Mouse (Mus musculus): ENCODE measurements around the gene Pde10a. TPM values are rescaled to one million over a fixed set of nuclear protein-coding genes. Genes with fewer than 3 reads are reported as not detected.

Gene Pde10a
- polyA plus RNA-seq, 1 experiment from 2014 or later, result 4.4 TPM

DNA sequence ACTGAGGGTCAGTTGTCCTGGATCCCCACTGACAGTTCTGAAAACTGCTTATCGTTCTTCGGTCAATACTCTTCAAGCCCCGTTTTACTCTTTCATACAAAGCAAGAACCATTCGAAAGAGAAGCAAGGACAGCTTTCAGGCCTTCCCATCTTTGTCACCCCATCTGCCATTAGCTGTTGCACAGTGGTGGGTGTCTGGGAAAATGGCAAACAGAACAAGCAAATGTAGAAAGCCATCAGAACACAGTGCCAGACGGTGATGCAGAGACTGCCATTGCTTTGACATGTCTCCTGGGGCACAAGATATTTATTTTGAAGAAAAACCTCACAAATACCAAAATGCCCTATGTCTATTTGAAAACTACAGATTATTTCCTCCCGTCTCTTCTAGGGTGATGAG, 451.6 kb downstream of the Pde10a start:
- peaks cover 12% of the 10 kb centered on the region for H3K4me1 ChIP-seq (replicated peaks)
- no peak overlapping the region for H3K4me3 ChIP-seq (replicated peaks)
- 91% methylated on average over 6 of the region's 6 CpGs for WGBS
- no peaks in the 10 kb centered on the region for H3K27me3 ChIP-seq
- H3K36me3 ChIP-seq, result no peaks in the 10 kb centered on the region
- H3K4me2 ChIP-seq, result no peak overlapping the region
- ATAC-seq (ENCODE audit: insufficient number of reproducible peaks, insufficient read depth, low FRiP score, low TSS enrichment, low read depth), result no peak
- no peaks in the 10 kb centered on the region for H3K9me3 ChIP-seq
- H3K9ac ChIP-seq (replicated peaks), result no peak overlapping the region
- no peak overlapping the region for H3K27ac ChIP-seq

DNA sequence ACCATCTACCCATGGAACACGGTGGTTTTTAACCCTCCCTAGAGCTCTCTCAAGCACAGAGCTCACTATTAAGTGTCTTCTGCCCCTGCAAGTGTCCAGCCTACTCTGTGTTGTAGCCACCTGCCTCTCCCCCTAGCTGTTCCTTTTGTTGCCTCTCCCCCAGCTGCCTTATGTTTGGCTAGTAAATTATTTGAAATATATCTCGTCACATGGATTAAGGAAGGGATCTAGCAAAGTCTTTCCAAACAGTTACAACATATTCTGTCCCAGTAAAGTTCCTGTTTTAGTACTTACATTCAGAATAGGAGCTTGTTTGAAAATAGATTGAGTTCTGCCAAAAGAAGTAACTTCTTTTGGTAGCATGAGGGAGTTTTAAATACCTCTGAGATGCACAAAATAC, 452.1 kb downstream of the Pde10a start:
- 78% methylated on average over 2 of the region's 2 CpGs for WGBS
- no peaks in the 10 kb centered on the region for H3K27me3 ChIP-seq
- no peak overlapping the region for H3K27ac ChIP-seq
- H3K9me3 ChIP-seq, result no peaks in the 10 kb centered on the region
- peaks cover 12% of the 10 kb centered on the region for H3K4me1 ChIP-seq (replicated peaks)
- no peak overlapping the region for H3K4me2 ChIP-seq
- H3K36me3 ChIP-seq, result no peaks in the 10 kb centered on the region
- no peak for ATAC-seq (ENCODE audit: insufficient number of reproducible peaks, insufficient read depth, low FRiP score, low TSS enrichment, low read depth)
- no peak overlapping the region for H3K4me3 ChIP-seq (replicated peaks)
- no peak overlapping the region for H3K9ac ChIP-seq (replicated peaks)

DNA sequence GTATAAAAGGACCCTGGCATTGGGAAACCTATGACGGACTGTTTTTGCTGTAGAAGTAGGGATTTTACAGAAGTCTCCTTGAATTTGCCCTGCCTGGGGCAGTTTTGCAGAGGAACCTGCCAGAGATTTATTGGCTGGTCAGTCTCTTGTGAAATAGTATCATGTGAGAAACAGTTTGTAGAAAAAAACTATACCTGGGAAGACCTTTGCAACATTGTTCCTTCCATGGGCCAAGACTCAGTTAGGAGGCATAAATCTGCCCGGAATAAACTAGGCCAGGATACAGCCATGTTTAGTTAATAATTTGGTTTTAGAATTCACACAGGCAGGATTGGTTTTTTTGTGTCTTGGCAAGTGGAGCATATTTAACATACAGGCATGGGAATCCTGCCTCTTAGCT, 458.4 kb downstream of the Pde10a start:
- no peaks in the 10 kb centered on the region for H3K9me3 ChIP-seq
- H3K9ac ChIP-seq (replicated peaks), result no peak overlapping the region
- WGBS, result 82% methylated on average over 2 of the region's 2 CpGs
- H3K36me3 ChIP-seq, result no peaks in the 10 kb centered on the region
- peaks cover 2% of the 10 kb centered on the region for H3K4me1 ChIP-seq (replicated peaks)
- ATAC-seq (ENCODE audit: insufficient number of reproducible peaks, insufficient read depth, low FRiP score, low TSS enrichment, low read depth), result no peak
- no peak overlapping the region for H3K27ac ChIP-seq
- H3K4me3 ChIP-seq (replicated peaks), result no peak overlapping the region
- no peak overlapping the region for H3K4me2 ChIP-seq
- no peaks in the 10 kb centered on the region for H3K27me3 ChIP-seq

DNA sequence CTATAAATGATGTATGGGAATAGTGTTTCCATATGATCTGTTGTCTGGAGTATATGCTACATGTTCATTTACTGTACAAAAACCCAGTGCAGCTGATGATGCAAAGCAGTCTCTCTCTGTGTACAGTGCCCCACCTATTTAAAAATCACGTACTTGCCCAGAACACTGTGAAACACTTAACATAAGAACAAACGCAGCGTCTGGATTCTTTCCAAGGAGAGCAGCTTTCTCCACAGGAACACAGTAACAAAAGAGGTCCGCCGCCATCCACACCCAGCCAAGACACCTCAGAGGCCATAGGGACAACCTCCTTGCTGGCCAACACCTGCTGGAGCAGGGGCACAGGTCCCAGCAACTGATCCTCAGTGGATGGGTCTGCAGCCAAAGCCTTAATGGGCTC, 460.5 kb downstream of the Pde10a start:
- Histone ChIP-seq H3K4me2 (no peak overlapping the region), H3K9me3 (no peaks in the 10 kb centered on the region), H3K4me3 (replicated peaks) (no peak overlapping the region), H3K4me1 (replicated peaks) (peaks cover 8% of the 10 kb centered on the region), H3K36me3 (no peaks in the 10 kb centered on the region), H3K27ac (no peak overlapping the region), H3K27me3 (no peaks in the 10 kb centered on the region), H3K9ac (replicated peaks) (no peak overlapping the region)
- no peak for ATAC-seq (ENCODE audit: insufficient number of reproducible peaks, insufficient read depth, low FRiP score, low TSS enrichment, low read depth)
- WGBS, result 80% methylated on average over 5 of the region's 5 CpGs

DNA sequence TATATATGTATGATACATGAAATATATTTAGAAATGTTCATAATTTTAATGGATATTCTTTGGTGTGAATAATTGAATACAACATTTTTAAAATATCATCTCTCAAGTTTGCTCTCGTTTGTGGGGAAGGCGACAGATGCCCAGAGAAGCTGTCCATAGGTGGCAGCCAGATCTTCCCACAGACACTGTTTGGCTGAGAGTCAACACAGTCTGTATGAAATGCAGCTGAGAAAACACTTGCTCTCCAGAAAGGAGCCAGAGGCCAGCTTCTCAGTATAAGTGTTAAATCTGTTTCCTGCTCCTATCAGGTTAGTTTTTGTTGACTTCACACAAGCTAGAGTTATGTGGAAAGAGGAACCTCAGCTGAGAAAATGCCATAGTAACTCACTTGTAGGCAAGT, 461.4 kb downstream of the Pde10a start:
- Histone ChIP-seq H3K4me1 (replicated peaks) (peaks cover 8% of the 10 kb centered on the region), H3K9ac (replicated peaks) (no peak overlapping the region), H3K4me3 (replicated peaks) (no peak overlapping the region), H3K9me3 (no peaks in the 10 kb centered on the region), H3K36me3 (no peaks in the 10 kb centered on the region), H3K4me2 (no peak overlapping the region), H3K27me3 (no peaks in the 10 kb centered on the region), H3K27ac (no peak overlapping the region)
- no peak for ATAC-seq (ENCODE audit: insufficient number of reproducible peaks, insufficient read depth, low FRiP score, low TSS enrichment, low read depth)
- WGBS, result 87% methylated on average over 2 of the region's 2 CpGs

DNA sequence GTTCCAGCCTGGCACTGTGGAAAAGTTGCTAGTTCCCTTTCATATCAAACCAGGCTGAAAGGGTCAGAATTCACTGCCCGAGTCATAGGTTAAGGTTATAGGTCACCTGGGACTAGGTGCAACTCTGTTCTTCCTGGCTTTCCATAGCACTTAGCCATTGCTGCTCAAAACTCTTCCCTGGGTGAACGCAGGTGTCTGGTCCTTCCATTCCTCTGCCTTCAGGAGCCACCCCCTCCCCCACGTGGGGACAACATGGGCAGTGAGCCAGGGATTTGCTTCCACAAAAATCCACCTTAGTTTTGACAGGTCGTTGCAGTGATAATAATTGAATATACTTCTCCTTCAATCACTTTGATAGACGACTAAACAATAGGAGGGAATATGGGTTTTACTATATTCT, 462.2 kb downstream of the Pde10a start:
- Histone ChIP-seq H3K4me1 (replicated peaks) (peaks cover 8% of the 10 kb centered on the region), H3K36me3 (peaks cover 4% of the 10 kb centered on the region; the same call in 1 of the 2 replicates), H3K27me3 (no peaks in the 10 kb centered on the region), H3K4me2 (no peak overlapping the region), H3K9me3 (no peaks in the 10 kb centered on the region), H3K27ac (no peak overlapping the region), H3K4me3 (replicated peaks) (no peak overlapping the region), H3K9ac (replicated peaks) (no peak overlapping the region)
- ATAC-seq (ENCODE audit: insufficient number of reproducible peaks, insufficient read depth, low FRiP score, low TSS enrichment, low read depth), result no peak
- 85% methylated on average over 5 of the region's 5 CpGs for WGBS

DNA sequence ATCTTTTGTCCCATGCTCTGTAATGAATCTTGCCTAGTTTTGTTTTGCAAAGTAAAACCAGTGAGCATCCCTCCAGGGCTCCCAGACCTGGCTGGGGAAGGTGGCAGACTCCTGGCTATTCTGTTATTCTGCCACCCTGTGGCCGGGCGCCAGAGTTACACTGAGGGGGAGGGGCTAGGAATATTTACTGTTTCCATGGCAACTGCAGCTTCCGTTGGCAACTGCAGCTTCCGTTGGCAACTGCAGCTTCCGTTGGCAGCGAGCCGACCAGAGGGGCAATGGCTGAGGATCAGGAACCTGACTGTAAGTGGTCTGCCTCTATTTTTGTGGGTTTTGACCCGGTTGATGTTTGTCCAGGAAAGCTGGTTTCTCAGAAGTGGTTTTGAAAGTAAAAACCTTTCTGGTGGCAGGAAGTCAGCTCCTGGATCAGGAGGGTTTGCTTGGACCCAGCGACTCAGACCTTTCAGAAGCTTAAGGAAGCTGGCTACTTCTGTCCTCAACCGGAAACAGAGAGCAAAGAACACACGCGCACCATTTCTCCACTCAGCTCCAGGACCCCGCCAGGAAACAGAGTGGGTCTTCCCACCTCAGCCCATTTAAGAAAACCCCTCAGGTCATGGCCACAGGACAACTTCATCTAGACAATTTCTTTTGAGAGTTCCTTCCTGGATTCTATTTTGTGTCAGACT, 463.1 kb downstream of the Pde10a start, which contains the start of gene 1700010I14Rik:
Gene 1700010I14Rik (plus strand): TSS at position 215 of the 689 bp plus-strand sequence.
- Histone ChIP-seq H3K9ac (replicated peaks) (0 out of 2 replicates have a peak within 1 kb of the TSS, but pooled peaks have one; percentile 37), H3K36me3 (peaks cover 6% of the 10 kb centered on the region; the same call in 1 of the 2 replicates), H3K4me3 (replicated peaks) (peak within 1 kb of the TSS; percentile 39), H3K4me1 (replicated peaks) (peaks cover 8% of the 10 kb centered on the region), H3K27me3 (no peaks in the 10 kb centered on the region), H3K27ac (no peak within 1 kb of the TSS), H3K9me3 (no peaks in the 10 kb centered on the region), H3K4me2 (peak within 1 kb of the TSS; percentile 59)
- no peak for ATAC-seq (ENCODE audit: insufficient number of reproducible peaks, insufficient read depth, low FRiP score, low TSS enrichment, low read depth)
- WGBS, result 6% methylated on average over 13 of the region's 13 CpGs

DNA sequence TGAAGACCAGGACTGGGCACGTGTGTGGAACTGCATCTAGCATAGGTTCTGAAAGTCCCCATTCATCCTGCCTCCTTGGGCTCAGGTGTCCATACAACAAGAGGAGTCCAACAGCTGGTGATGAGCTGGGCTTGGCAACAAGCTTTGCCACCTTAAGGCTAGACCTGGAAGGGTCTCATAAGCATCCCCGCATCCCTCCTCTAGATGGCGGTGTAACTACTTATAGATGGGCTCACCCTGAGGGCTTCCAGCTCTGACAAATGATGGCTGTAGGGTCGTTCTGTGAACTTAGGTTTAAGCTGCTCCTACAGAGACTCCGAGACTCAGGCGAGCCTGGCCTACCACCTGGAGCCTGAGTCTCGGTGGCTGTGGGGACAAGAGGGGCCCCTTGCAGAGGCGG, 466.0 kb downstream of the Pde10a start:
- Histone ChIP-seq H3K27ac (no peak overlapping the region), H3K36me3 (peaks cover 6% of the 10 kb centered on the region; the same call in 1 of the 2 replicates), H3K9me3 (no peaks in the 10 kb centered on the region), H3K4me3 (replicated peaks) (no peak overlapping the region), H3K4me1 (replicated peaks) (peaks cover 8% of the 10 kb centered on the region), H3K27me3 (no peaks in the 10 kb centered on the region), H3K9ac (replicated peaks) (no peak overlapping the region), H3K4me2 (no peak overlapping the region)
- no peak for ATAC-seq (ENCODE audit: insufficient number of reproducible peaks, insufficient read depth, low FRiP score, low TSS enrichment, low read depth)
- WGBS, result 28% methylated on average over 8 of the region's 8 CpGs

DNA sequence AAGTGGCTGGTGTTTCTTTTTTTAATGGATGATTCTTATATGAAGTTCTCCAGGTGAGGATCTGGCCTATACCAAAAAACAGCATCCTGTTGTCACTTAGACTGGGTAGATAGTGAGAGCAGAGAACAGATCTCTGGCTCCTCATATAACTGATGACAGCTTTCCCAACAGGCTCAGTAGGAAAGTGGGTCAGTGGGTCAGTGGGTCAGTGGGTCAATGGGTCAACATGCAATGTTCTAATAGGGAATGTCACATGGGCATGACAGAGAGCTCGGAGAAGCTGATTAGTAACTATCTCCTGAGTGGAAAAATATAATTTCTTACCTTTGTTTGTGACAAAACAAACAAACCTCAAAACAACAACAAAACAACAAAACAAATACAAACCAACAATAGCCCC, 470.2 kb downstream of the Pde10a start:
- WGBS, result 96% methylated on average over 1 of the region's 1 CpGs
- Histone ChIP-seq H3K27me3 (no peaks in the 10 kb centered on the region), H3K9me3 (no peaks in the 10 kb centered on the region), H3K4me1 (replicated peaks) (no peaks in the 10 kb centered on the region), H3K36me3 (peaks cover 12% of the 10 kb centered on the region; the same call in 1 of the 2 replicates), H3K27ac (no peak overlapping the region), H3K4me2 (no peak overlapping the region), H3K4me3 (replicated peaks) (no peak overlapping the region), H3K9ac (replicated peaks) (no peak overlapping the region)
- ATAC-seq (ENCODE audit: insufficient number of reproducible peaks, insufficient read depth, low FRiP score, low TSS enrichment, low read depth), result no peak

DNA sequence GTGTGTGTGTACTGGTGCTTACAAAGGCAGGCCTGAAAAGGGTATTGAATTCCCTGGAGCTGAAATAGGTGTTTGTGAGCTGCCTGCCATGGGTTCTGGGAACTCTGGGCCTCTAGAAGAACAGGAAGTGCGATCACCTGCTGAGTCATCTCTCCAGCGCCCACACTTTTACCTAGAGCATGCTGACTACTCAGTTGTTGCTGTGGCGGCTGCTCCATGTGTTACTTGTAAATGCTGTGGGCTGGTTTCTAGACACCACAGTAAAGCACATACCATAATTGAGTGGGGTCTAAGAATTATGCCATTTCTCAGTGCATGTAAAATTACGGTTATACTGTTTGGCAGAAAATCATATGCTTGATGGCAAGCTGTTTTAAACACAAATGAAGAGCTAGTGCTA, 477.3 kb downstream of the Pde10a start:
- no peak overlapping the region for H3K9ac ChIP-seq (replicated peaks)
- no peaks in the 10 kb centered on the region for H3K27me3 ChIP-seq
- no peaks in the 10 kb centered on the region for H3K4me1 ChIP-seq (replicated peaks)
- no peak overlapping the region for H3K4me3 ChIP-seq (replicated peaks)
- no peak for ATAC-seq (ENCODE audit: insufficient number of reproducible peaks, insufficient read depth, low FRiP score, low TSS enrichment, low read depth)
- H3K4me2 ChIP-seq, result no peak overlapping the region
- WGBS, result 68% methylated on average over 4 of the region's 4 CpGs
- H3K9me3 ChIP-seq, result no peaks in the 10 kb centered on the region
- H3K36me3 ChIP-seq, result peaks cover 5% of the 10 kb centered on the region; the same call in 1 of the 2 replicates
- H3K27ac ChIP-seq, result no peak overlapping the region

DNA sequence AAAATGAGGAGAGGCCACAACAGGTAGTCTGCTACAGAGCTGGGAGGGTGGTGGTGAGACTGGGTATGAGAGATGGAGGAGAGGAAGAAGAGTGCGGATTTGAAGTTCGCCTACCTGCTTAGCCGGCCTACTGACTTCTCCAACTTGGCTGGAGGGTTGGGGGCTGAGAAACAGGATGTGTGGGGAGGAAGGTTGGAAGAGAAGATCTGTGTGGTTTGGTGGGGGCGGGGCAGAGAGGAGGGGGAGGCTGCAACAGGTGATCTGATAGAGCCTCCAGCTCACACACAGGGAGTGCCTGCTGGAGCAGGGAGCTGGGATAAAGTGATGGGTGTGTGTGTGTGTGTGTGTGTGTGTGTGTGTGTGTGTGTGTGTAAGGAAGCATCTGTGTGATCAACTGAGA, 479.3 kb downstream of the Pde10a start:
- no peaks in the 10 kb centered on the region for H3K27me3 ChIP-seq
- H3K9me3 ChIP-seq, result no peaks in the 10 kb centered on the region
- H3K36me3 ChIP-seq, result peaks cover 5% of the 10 kb centered on the region; the same call in 1 of the 2 replicates
- H3K27ac ChIP-seq, result no peak overlapping the region
- 79% methylated on average over 4 of the region's 4 CpGs for WGBS
- no peak overlapping the region for H3K4me3 ChIP-seq (replicated peaks)
- no peak overlapping the region for H3K4me2 ChIP-seq
- no peak overlapping the region for H3K9ac ChIP-seq (replicated peaks)
- no peak for ATAC-seq (ENCODE audit: insufficient number of reproducible peaks, insufficient read depth, low FRiP score, low TSS enrichment, low read depth)
- no peaks in the 10 kb centered on the region for H3K4me1 ChIP-seq (replicated peaks)

Measured in limb, embryonic 12.5 days (tissue).